Mouse (Mus musculus): ENCODE measurements around the gene Megf8. TPM values are rescaled to one million over a fixed set of nuclear protein-coding genes. Genes with fewer than 3 reads are reported as not detected.

Megf8 gene
- 47.5 and 69.9 TPM in 2 replicates for total RNA-seq (2012; rRNA removed)

- H3K4me1 ChIP-seq (ENCODE audit: control insufficient read depth in 2 of 2, insufficient read depth in 2 of 2, low read length in 2 of 2, poor library complexity in 1 of 2): peaks cover 6 to 9% of the 10 kb centered on the region in 2 experiments
- H3K36me3 ChIP-seq (ENCODE audit: control insufficient read depth, insufficient read depth, low read length, poor library complexity, severe bottlenecking): no peaks in the 10 kb centered on the region
- peak; percentile 92; the same call in 1 of the 2 replicates for TF ChIP-seq CHD2 (IDR thresholded peaks at IDR 0.05; ENCODE audit: low read depth, low read length)
- TF ChIP-seq ZNF384 (IDR thresholded peaks at IDR 0.05; ENCODE audit: low read depth, low read length): no peak
- no peak for TF ChIP-seq ZC3H11A (IDR thresholded peaks at IDR 0.05; ENCODE audit: borderline replicate concordance, low read depth, low read length)
- TF ChIP-seq HCFC1 (IDR thresholded peaks at IDR 0.05; ENCODE audit: borderline replicate concordance, insufficient read depth, low read length): peak; percentile 75
- 0 out of 2 replicates have a peak, but pooled peaks have one; percentile 42 for TF ChIP-seq MAFK (IDR thresholded peaks at IDR 0.05; ENCODE audit: insufficient read depth, low read depth, low read length)
- peak within 1 kb of the TSS; percentile 19 for H3K27ac ChIP-seq (ENCODE audit: insufficient read depth, low read depth, low read length, poor library complexity, severe bottlenecking)
- no peaks in the 10 kb centered on the region for H3K9me3 ChIP-seq (ENCODE audit: control insufficient read depth, insufficient read depth, low read depth, low read length)
- H3K4me3 ChIP-seq (ENCODE audit: insufficient read depth in 1 of 2, low read depth in 1 of 2, low read length in 2 of 2, poor library complexity in 1 of 2, severe bottlenecking in 1 of 2): peak within 1 kb of the TSS; percentile 77
- peak; percentile 97 for DNase-seq (ENCODE audit: low read depth, low spot score)
- peak within 1 kb of the TSS; percentile 76 for H3K9ac ChIP-seq (ENCODE audit: insufficient read depth, low read depth, low read length, poor library complexity, severe bottlenecking)
- in situ Hi-C loops (cut with MboI; ENCODE audit: low sequenced_read_pairs in 2 of 2, unreplicated experiment in 2 of 2): no loop called here
Measured at GRCm38 (mm10) chr7:25316532-25317445, at the start of gene Megf8. TSS of gene Megf8 (plus strand) at chr7:25317164.

GRCm38 (mm10) chr7:25267301-25267750 is 49.6 kb upstream of the Megf8 start, which contains the start of gene Cic:
TSS of gene Cic (plus strand) at chr7:25267704.
- Histone ChIP-seq H3K36me3 (ENCODE audit: control insufficient read depth, insufficient read depth, low read length, poor library complexity, severe bottlenecking) (no peaks in the 10 kb centered on the region), H3K4me3 (ENCODE audit: insufficient read depth in 1 of 2, low read depth in 1 of 2, low read length in 2 of 2, poor library complexity in 1 of 2, severe bottlenecking in 1 of 2) (peak within 1 kb of the TSS; percentile 82 to 93), H3K4me1 (ENCODE audit: control insufficient read depth in 2 of 2, insufficient read depth in 2 of 2, low read length in 2 of 2, poor library complexity in 1 of 2) (peaks cover 19 to 47% of the 10 kb centered on the region in 2 experiments), H3K27ac (ENCODE audit: insufficient read depth, low read depth, low read length, poor library complexity, severe bottlenecking) (peak within 1 kb of the TSS; percentile 92), H3K9ac (ENCODE audit: insufficient read depth, low read depth, low read length, poor library complexity, severe bottlenecking) (peak within 1 kb of the TSS; percentile 94), H3K9me3 (ENCODE audit: control insufficient read depth, insufficient read depth, low read depth, low read length) (no peaks in the 10 kb centered on the region)
- in situ Hi-C loops (cut with MboI; ENCODE audit: low sequenced_read_pairs in 2 of 2, unreplicated experiment in 2 of 2): no loop called here
- TF ChIP-seq ZC3H11A (IDR thresholded peaks at IDR 0.05; ENCODE audit: borderline replicate concordance, low read depth, low read length) (no peak), CHD2 (IDR thresholded peaks at IDR 0.05; ENCODE audit: low read depth, low read length) (peak; percentile 66)
- DNase-seq (ENCODE audit: low read depth, low spot score): peak; percentile 99

GRCm38 (mm10) chr7:25267751-25268463 is 49.1 kb upstream of the Megf8 start:
- peak; percentile 99 for DNase-seq (ENCODE audit: low read depth, low spot score)
- TF ChIP-seq HCFC1 (IDR thresholded peaks at IDR 0.05; ENCODE audit: borderline replicate concordance, insufficient read depth, low read length): peak; percentile 97
- TF ChIP-seq ZNF384 (IDR thresholded peaks at IDR 0.05; ENCODE audit: low read depth, low read length): peak; percentile 90
- no peak for TF ChIP-seq MAFK (IDR thresholded peaks at IDR 0.05; ENCODE audit: insufficient read depth, low read depth, low read length)
- TF ChIP-seq ZC3H11A (IDR thresholded peaks at IDR 0.05; ENCODE audit: borderline replicate concordance, low read depth, low read length): no peak
- peak; percentile 98 for TF ChIP-seq CHD2 (IDR thresholded peaks at IDR 0.05; ENCODE audit: low read depth, low read length)
- Histone ChIP-seq H3K9ac (ENCODE audit: insufficient read depth, low read depth, low read length, poor library complexity, severe bottlenecking) (peak overlapping the region; percentile 94), H3K36me3 (ENCODE audit: control insufficient read depth, insufficient read depth, low read length, poor library complexity, severe bottlenecking) (no peaks in the 10 kb centered on the region), H3K4me1 (ENCODE audit: control insufficient read depth in 2 of 2, insufficient read depth in 2 of 2, low read length in 2 of 2, poor library complexity in 1 of 2) (peaks cover 18 to 50% of the 10 kb centered on the region in 2 experiments), H3K9me3 (ENCODE audit: control insufficient read depth, insufficient read depth, low read depth, low read length) (no peaks in the 10 kb centered on the region), H3K27ac (ENCODE audit: insufficient read depth, low read depth, low read length, poor library complexity, severe bottlenecking) (peak overlapping the region; percentile 92), H3K4me3 (ENCODE audit: insufficient read depth in 1 of 2, low read depth in 1 of 2, low read length in 2 of 2, poor library complexity in 1 of 2, severe bottlenecking in 1 of 2) (peak overlapping the region; percentile 82 to 93)
- in situ Hi-C loops (cut with MboI; ENCODE audit: low sequenced_read_pairs in 2 of 2, unreplicated experiment in 2 of 2): no loop called here

GRCm38 (mm10) chr7:25268588-25268987 is 48.4 kb upstream of the Megf8 start:
- in situ Hi-C loops (cut with MboI; ENCODE audit: low sequenced_read_pairs in 2 of 2, unreplicated experiment in 2 of 2): no loop called here
- H3K27ac ChIP-seq (ENCODE audit: insufficient read depth, low read depth, low read length, poor library complexity, severe bottlenecking): peak overlapping the region; percentile 64; the same call in 1 of the 2 replicates
- H3K9me3 ChIP-seq (ENCODE audit: control insufficient read depth, insufficient read depth, low read depth, low read length): no peaks in the 10 kb centered on the region
- no peaks in the 10 kb centered on the region for H3K36me3 ChIP-seq (ENCODE audit: control insufficient read depth, insufficient read depth, low read length, poor library complexity, severe bottlenecking)
- H3K4me3 ChIP-seq (ENCODE audit: insufficient read depth in 1 of 2, low read depth in 1 of 2, low read length in 2 of 2, poor library complexity in 1 of 2, severe bottlenecking in 1 of 2): peak overlapping the region; percentile 77 to 82
- peaks cover 16 to 54% of the 10 kb centered on the region in 2 experiments for H3K4me1 ChIP-seq (ENCODE audit: control insufficient read depth in 2 of 2, insufficient read depth in 2 of 2, low read length in 2 of 2, poor library complexity in 1 of 2)
- peak overlapping the region; percentile 80 for H3K9ac ChIP-seq (ENCODE audit: insufficient read depth, low read depth, low read length, poor library complexity, severe bottlenecking)
- DNase-seq (ENCODE audit: low read depth, low spot score): no peak
- TF ChIP-seq ZNF384 (IDR thresholded peaks at IDR 0.05; ENCODE audit: low read depth, low read length) (no peak), HCFC1 (IDR thresholded peaks at IDR 0.05; ENCODE audit: borderline replicate concordance, insufficient read depth, low read length) (no peak), ZC3H11A (IDR thresholded peaks at IDR 0.05; ENCODE audit: borderline replicate concordance, low read depth, low read length) (no peak), MAFK (IDR thresholded peaks at IDR 0.05; ENCODE audit: insufficient read depth, low read depth, low read length) (no peak), CHD2 (IDR thresholded peaks at IDR 0.05; ENCODE audit: low read depth, low read length) (no peak)
